Mouse (Mus musculus) embryonic facial prominence, embryonic 14.5 days (tissue): ENCODE measurements around the gene Klhl35. TPM values are rescaled to one million over a fixed set of nuclear protein-coding genes. Genes with fewer than 3 reads are reported as not detected.

Experiments
- ATAC-seq: fragments of 200-750 bp; cut with Nextera tagmentation; 2 replicates; pipeline ENCODE4 v1.8.0; 2017; ENCODE audit warnings: low read depth, moderate number of reproducible peaks, moderate TSS enrichment
- DNase-seq: peaks from one replicate; pipeline ENCODE4 v3.0.0-alpha.2; 2015; ENCODE audit warnings: low spot score
- H3K27ac ChIP-seq: fragments of 300-500 bp; sonication (generic); replicated peaks from 2 replicates; pipeline ENCODE4 v1.5.1; 2014; ENCODE audit warnings: low read depth, mild to moderate bottlenecking, low read length, moderate library complexity
- H3K27me3 ChIP-seq: fragments of 300-500 bp; sonication (generic); replicated peaks from 2 replicates; pipeline ENCODE4 v1.6.1; 2014; ENCODE audit warnings: low read length; ENCODE audit not compliant: control insufficient read depth, insufficient read depth
- H3K36me3 ChIP-seq: fragments of 300-500 bp; sonication (generic); 2 replicates; pipeline ENCODE4 v1.6.1; 2014; ENCODE audit warnings: low read length, mixed read lengths; ENCODE audit not compliant: control insufficient read depth, insufficient read depth
- H3K4me1 ChIP-seq: fragments of 300-500 bp; sonication (generic); 2 replicates; pipeline ENCODE4 v1.6.1; 2014; ENCODE audit warnings: antibody characterized with exemption, low read length; ENCODE audit not compliant: control insufficient read depth, insufficient read depth
- H3K4me2 ChIP-seq: fragments of 300-500 bp; sonication (generic); 2 replicates; pipeline ENCODE4 v1.6.1; 2014; ENCODE audit warnings: low read depth, mild to moderate bottlenecking, low read length, moderate library complexity, mixed read lengths
- H3K4me3 ChIP-seq: fragments of 300-500 bp; sonication (generic); 2 replicates; pipeline ENCODE4 v1.5.1; 2014; ENCODE audit warnings: low read depth, mild to moderate bottlenecking, low read length
- H3K9ac ChIP-seq: fragments of 300-500 bp; sonication (generic); 2 replicates; pipeline ENCODE4 v1.6.1; 2014; ENCODE audit warnings: low read depth, mild to moderate bottlenecking, low read length, moderate library complexity, mixed read lengths
- H3K9me3 ChIP-seq: fragments of 300-500 bp; sonication (generic); 2 replicates; pipeline ENCODE4 v1.6.1; 2016; ENCODE audit warnings: low read length; ENCODE audit not compliant: control insufficient read depth
- WGBS: fragments of 180-500 bp; shearing (Covaris S2); extraction: QIAGEN DNeasy Blood & Tissue Kit; methylation state at CpG from one replicate; pipeline ENCODE4 v1.1.7; 2014; 5-methylcytosine and 5-hydroxymethylcytosine counted together
- polyA plus RNA-seq: library from polyadenylated mRNA; unstranded; fragments of >200 nt; fragmentation: Nextera tagmentation; extraction: Ambion mirVana; gene quantifications from 2 replicates; pipeline ENCODE4 v1.2.1, GENCODE M21; 2014

Gene Klhl35
- polyA plus RNA-seq, 1 experiment from 2014 or later: 0.74 TPM

DNA sequence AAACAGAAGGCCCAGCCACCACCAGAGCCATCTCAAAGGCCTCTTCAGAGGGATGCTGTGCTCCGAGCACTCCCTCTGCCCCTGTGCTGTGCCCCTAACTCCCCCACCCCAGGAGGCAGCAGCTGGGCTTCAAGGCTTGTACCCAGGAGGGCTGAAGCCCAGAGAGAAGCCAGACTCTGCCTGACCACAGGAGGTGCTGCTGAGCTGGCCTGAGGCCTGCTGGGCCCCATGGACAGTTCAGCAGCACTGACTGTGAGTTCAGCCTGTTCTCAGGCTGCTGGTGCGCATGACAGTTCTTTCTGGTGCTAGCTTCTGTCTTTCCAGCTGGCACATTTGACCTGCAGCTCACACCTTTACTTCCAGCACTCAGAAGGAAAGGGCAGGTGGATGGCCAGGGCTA is 20.0 kb upstream of the Klhl35 start:
- Histone ChIP-seq H3K27ac (no peak overlapping the region), H3K4me3 (no peak overlapping the region), H3K4me2 (no peak overlapping the region), H3K4me1 (peaks cover 12% of the 10 kb centered on the region), H3K36me3 (no peaks in the 10 kb centered on the region), H3K9me3 (no peaks in the 10 kb centered on the region), H3K27me3 (no peaks in the 10 kb centered on the region), H3K9ac (no peak overlapping the region)
- DNase-seq: no peak
- ATAC-seq: no peak
- WGBS: 90% methylated on average over 2 of the region's 2 CpGs

DNA sequence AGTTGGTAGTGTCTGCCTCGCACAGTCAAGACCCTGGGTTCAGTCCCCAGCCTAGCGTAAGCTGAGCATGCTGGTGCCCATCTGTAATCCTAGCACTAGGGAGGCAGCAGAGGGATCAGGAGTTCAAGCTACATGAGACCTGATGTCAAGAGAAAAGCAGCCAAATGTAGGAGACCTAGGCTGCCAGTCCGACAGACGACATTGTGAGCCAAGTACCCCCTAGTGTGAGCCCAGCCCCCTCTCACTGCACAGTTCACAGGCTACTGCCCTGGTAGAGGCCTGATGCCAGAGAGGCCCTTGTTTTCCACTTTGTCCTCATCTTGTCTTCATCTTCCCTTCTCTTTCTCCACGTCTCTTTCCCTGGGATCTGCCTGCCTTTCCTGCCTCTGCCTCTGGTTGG is 18.5 kb upstream of the Klhl35 start:
- no peaks in the 10 kb centered on the region for H3K36me3 ChIP-seq
- ATAC-seq (no peak), DNase-seq (no peak)
- H3K9ac ChIP-seq: 0 out of 2 replicates have a peak overlapping the region, but pooled peaks have one; percentile 5
- 51% methylated on average over 5 of the region's 5 CpGs for WGBS
- H3K27ac ChIP-seq: no peak overlapping the region
- H3K4me2 ChIP-seq: no peak overlapping the region
- H3K27me3 ChIP-seq: no peaks in the 10 kb centered on the region
- H3K4me3 ChIP-seq: no peak overlapping the region
- H3K4me1 ChIP-seq: no peaks in the 10 kb centered on the region
- no peaks in the 10 kb centered on the region for H3K9me3 ChIP-seq

DNA sequence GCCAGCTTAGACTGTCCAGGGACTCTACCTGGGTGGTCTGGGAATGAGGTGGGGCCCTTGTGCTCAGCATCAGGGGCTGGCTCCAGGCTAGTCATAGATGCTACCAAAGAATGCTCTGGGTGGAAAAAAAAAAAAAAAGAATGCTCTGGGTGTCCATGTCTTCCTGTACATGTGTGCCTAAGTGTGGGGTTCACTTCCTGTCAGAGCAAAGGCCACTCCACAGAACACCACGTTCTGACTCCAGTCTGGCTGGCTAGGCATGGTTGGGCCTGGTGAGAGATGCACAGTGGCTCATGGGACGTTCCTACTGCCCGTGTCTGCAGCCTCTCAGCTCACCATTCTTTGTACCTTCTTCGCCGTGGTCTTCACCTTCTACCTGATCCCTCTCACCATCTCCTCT is 17.2 kb upstream of the Klhl35 start:
- no peaks in the 10 kb centered on the region for H3K27me3 ChIP-seq
- H3K4me2 ChIP-seq: no peak overlapping the region
- no peaks in the 10 kb centered on the region for H3K36me3 ChIP-seq
- no peaks in the 10 kb centered on the region for H3K4me1 ChIP-seq
- H3K9ac ChIP-seq: no peak overlapping the region
- H3K27ac ChIP-seq: no peak overlapping the region
- H3K9me3 ChIP-seq: no peaks in the 10 kb centered on the region
- no peak overlapping the region for H3K4me3 ChIP-seq
- ATAC-seq (no peak), DNase-seq (no peak)
- WGBS: 64% methylated on average over 5 of the region's 5 CpGs

DNA sequence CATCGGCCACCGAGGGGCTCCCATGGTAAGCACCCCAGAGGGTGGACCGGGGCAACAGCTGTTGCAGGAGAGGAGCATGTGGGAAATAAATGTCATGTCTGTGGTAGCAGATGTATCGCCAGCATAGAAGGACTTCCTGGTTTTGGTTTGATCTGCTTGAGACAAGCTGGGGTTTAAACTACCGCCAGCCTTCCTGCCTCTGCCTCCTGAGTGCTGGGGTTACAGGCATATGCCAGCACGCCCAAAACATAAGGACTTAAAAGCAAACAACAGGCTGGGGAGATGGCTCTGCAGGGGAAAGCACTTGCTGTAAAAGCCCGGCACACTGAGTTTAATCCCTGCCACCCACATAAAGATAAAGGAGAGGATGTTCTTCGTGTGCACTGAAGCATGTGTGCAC is 16.7 kb upstream of the Klhl35 start:
- H3K9ac ChIP-seq: no peak overlapping the region
- H3K27me3 ChIP-seq: no peaks in the 10 kb centered on the region
- no peak for ATAC-seq
- H3K9me3 ChIP-seq: no peaks in the 10 kb centered on the region
- 62% methylated on average over 8 of the region's 8 CpGs for WGBS
- H3K36me3 ChIP-seq: no peaks in the 10 kb centered on the region
- no peak overlapping the region for H3K4me3 ChIP-seq
- no peak overlapping the region for H3K27ac ChIP-seq
- H3K4me2 ChIP-seq: no peak overlapping the region
- no peak for DNase-seq
- H3K4me1 ChIP-seq: no peaks in the 10 kb centered on the region

DNA sequence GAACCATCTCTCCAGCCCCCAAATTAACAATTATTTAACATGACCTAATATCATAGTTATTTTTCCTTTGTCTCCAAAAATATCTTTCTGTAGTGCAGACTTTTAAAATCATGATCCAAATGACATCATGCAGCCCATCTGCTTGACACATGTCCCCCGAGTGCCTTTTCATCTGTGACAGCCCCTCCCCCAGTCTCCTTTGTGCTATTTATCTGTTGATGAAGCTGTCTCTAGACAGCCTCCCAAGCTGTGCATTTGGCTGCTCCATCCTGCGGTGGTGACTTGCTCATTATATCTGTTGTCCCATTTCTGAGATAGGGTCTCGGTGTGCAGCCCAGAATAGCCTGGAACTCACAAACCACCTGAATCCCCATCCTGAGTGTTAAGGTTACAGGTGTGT is 16.1 kb upstream of the Klhl35 start:
- Histone ChIP-seq H3K9me3 (no peaks in the 10 kb centered on the region), H3K27me3 (no peaks in the 10 kb centered on the region), H3K4me2 (no peak overlapping the region), H3K36me3 (no peaks in the 10 kb centered on the region), H3K4me1 (no peaks in the 10 kb centered on the region), H3K9ac (no peak overlapping the region), H3K4me3 (no peak overlapping the region), H3K27ac (no peak overlapping the region)
- WGBS: 49% methylated on average over 3 of the region's 3 CpGs
- ATAC-seq: no peak
- peak; percentile 56 for DNase-seq

DNA sequence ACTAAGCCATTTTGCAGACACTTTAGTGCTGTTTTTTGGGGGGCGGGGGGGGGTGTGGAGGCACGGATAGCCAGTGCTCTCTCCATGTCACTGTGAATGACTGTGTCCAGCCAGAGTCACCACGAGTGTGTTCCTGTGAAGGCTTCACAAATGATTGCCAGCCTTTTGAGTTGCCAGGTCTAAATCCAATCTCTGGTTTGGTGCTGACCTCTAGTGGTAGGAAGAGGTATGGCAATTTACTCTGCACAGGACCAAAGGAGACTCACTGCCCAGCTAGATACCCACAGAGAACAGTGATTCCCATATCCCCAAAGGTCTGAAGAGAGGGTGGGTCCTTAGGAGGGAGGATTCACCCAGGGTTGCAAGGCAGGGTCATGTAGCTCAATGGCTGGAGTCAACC is 15.1 kb upstream of the Klhl35 start:
- H3K4me2 ChIP-seq: no peak overlapping the region
- DNase-seq (peak; percentile 83), ATAC-seq (peak; percentile 58)
- H3K4me3 ChIP-seq: no peak overlapping the region
- H3K9ac ChIP-seq: no peak overlapping the region
- no peaks in the 10 kb centered on the region for H3K27me3 ChIP-seq
- H3K9me3 ChIP-seq: no peaks in the 10 kb centered on the region
- H3K27ac ChIP-seq: no peak overlapping the region
- no peaks in the 10 kb centered on the region for H3K4me1 ChIP-seq
- H3K36me3 ChIP-seq: no peaks in the 10 kb centered on the region
- 0% methylated on average over 3 of the region's 3 CpGs for WGBS

DNA sequence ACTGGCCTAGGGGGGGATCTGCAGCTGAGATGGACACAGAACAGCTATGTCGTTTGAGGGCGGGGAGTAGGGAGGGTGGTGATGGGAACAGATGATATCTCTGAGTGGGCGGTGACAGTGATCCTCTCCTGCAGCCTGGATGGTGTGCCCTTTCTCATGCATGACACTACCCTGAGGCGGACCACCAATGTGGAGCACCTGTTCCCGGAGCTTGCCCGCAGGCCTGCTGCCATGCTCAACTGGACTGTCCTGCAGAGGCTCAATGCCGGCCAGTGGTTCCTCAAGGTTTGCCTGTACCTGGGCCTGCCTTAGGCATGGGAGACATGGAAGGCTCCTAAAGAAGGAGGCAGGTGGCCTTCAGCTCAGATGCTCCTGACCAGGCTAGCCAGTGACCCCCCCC is 12.9 kb upstream of the Klhl35 start:
- WGBS: 74% methylated on average over 7 of the region's 7 CpGs
- no peak overlapping the region for H3K4me2 ChIP-seq
- no peak overlapping the region for H3K9ac ChIP-seq
- H3K4me3 ChIP-seq: no peak overlapping the region
- DNase-seq: no peak
- H3K27me3 ChIP-seq: no peaks in the 10 kb centered on the region
- no peaks in the 10 kb centered on the region for H3K9me3 ChIP-seq
- H3K4me1 ChIP-seq: no peaks in the 10 kb centered on the region
- H3K27ac ChIP-seq: no peak overlapping the region
- H3K36me3 ChIP-seq: no peaks in the 10 kb centered on the region
- ATAC-seq: no peak

DNA sequence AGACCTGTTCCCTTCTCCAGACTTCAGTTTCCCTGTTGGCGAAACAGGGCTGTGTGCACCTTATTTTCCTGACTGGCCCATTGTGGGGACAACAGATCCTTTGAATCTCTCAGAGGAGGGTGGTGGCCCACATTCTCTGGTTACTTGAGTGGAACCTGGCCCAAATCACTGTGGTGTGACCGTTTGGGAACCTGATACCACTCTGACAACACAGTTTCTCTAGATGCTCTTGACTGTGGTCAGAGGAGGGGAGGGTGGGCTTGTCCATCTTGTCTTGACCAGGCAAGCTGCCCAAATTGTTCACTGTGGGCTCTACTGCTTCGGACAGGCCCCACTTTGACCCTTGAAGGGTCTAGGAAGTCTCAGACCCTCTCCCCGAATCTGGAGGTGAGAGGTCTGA is 11.8 kb upstream of the Klhl35 start:
- H3K4me2 ChIP-seq: no peak overlapping the region
- no peaks in the 10 kb centered on the region for H3K9me3 ChIP-seq
- WGBS: 65% methylated on average over 4 of the region's 4 CpGs
- no peak for DNase-seq
- no peak overlapping the region for H3K27ac ChIP-seq
- ATAC-seq: no peak
- no peak overlapping the region for H3K9ac ChIP-seq
- H3K27me3 ChIP-seq: no peaks in the 10 kb centered on the region
- H3K4me3 ChIP-seq: no peak overlapping the region
- H3K4me1 ChIP-seq: no peaks in the 10 kb centered on the region
- H3K36me3 ChIP-seq: no peaks in the 10 kb centered on the region

DNA sequence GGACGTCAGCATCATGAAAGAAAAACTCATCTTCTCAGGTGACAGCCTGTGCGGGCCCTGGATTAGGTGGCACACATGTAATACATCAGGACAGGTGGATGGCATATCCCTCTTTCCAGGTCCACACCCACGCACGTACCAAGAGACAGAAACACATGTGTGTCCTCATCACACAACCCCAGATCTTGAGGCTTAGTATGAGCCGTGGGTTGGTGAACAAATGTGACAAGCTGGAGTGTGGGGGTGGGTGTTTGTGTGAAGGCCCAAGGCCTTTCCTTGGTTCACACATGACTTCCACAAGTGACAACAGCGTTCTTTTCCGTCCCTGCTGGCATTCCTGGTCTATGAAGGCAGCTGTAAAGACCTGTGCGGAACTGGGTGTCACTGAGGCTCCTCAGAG is 7.0 kb upstream of the Klhl35 start:
- peaks cover 11% of the 10 kb centered on the region; the same call in 1 of the 2 replicates for H3K36me3 ChIP-seq
- ATAC-seq: no peak
- DNase-seq: no peak
- WGBS: 78% methylated on average over 8 of the region's 8 CpGs
- no peak overlapping the region for H3K4me3 ChIP-seq
- no peak overlapping the region for H3K27ac ChIP-seq
- no peaks in the 10 kb centered on the region for H3K4me1 ChIP-seq
- H3K27me3 ChIP-seq: no peaks in the 10 kb centered on the region
- no peak overlapping the region for H3K9ac ChIP-seq
- no peak overlapping the region for H3K4me2 ChIP-seq
- H3K9me3 ChIP-seq: no peaks in the 10 kb centered on the region
